Mouse (Mus musculus): Measurements from ENCODE around the gene Cadm1.

DNA sequence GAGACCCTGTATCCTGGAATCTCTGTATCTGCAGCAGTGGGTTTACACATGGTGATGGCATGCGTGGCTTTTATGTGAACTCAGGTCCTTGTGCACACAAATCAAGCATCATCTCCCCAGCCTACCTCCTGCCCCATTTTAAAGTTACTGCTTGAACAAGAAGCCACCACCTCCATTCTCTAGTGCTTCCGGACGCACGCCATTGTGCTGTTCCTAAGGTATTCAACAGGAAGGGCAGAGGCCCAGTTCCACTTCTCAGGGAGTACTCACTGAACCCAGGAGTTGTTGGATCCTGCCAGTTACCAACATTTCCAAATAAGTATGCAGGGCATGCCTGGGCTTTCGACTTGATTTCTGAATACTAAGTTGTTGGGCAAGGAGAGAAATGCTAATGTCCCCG is 49.5 kb downstream of the Cadm1 start:
- TF ChIP-seq POLR2A (IDR thresholded peaks at IDR 0.05; ENCODE audit: control insufficient read depth, low read depth, low read length) (no peak), CTCF (IDR thresholded peaks at IDR 0.05; ENCODE audit: control insufficient read depth, insufficient read depth, insufficient replicate concordance, low read depth, low read length) (no peak)

Measured in testis, adult 2 months (tissue).